Mouse (Mus musculus) brain, adult 2 months (tissue): ENCODE results near the gene Il17f.
A peak's percentile ranks its signal among the peaks of the same experiment; 100 is the strongest.
"Not testable (repeated sequence)": the region's sequence is repeated elsewhere in the genome, so short reads cannot be mapped to it uniquely, and the experiment has no call there.

Source experiments
- DNase-seq: peaks from one replicate; pipeline ENCODE4 v3.0.0; 2011; ENCODE audit warnings: low read depth, low spot score

Il17f gene

DNA sequence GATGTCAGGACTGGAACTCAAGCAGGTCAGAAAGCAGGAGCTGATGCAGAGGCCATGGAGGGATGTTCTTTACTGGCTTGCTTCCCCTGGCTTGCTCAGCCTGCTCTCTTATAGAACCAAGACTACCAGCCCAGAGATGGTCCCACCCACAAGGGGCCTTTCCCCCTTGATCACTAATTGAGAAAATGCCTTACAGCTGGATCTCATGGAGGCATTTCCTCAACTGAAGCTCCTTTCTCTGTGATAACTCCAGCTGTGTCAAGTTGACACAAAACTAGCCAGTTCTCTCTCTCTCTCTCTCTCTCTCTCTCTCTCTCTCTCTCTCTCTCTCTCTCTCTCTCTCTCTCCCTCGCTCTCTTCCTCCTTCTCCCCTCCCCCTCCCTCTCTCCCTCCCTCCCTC, at the start of gene Il17f:
Gene Il17f (minus strand): TSS at position 101 of the 400 bp plus-strand sequence.
- not testable (repeated sequence) for DNase-seq

DNA sequence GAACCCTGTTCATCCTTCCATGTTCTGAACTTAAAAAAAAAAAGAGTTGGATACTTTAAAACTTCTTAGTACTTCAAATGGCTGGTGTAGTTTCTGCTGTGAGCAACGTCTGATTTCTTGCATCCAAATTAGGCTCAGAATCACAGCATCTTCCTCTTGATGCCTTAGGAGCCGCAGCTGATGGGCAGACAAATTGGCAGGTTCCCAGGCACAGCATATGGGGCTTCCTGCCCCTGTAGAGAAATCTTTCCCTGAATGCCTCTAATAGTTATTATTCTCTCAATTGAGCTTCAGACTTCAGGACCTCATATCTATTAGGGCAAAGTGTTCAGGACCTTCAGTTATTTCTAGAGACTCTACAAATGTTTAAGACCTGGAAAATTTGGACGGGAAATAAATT, 49.5 kb upstream of the Il17f start:
- DNase-seq = peak; percentile 89

DNA sequence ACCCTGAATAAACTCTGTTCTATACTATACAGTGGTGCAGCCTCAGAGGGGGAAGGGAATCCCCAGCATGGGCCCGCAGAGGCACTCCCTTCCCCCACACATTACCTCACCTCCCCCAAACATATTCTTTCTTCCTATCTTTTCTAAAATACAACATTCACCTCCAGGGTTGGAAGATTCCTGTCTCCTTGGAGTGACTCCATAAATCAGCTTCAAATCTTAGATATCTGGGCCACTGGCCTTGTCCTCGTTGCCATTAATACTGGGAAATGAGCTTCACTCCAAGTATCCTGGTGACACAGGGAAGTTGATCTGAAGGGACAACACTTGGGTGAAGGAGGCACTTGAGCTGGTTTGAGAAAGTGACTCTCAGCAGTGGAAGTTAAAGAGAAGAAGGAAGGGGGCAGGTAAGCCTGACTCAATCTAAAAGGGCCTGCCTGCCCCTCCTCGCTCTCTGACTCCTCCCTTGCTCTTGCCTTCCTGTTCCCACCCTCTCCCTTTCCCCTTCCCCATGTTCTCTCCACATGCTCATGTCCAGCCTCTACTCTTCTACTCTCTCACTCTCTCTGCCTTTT, 46.2 kb upstream of the Il17f start:
- no peak for DNase-seq

- DNase-seq = no peak
These were observed 42.7 kb upstream of the Il17f start for GRCm38 (mm10) chr1:20833141-20833511.

DNA sequence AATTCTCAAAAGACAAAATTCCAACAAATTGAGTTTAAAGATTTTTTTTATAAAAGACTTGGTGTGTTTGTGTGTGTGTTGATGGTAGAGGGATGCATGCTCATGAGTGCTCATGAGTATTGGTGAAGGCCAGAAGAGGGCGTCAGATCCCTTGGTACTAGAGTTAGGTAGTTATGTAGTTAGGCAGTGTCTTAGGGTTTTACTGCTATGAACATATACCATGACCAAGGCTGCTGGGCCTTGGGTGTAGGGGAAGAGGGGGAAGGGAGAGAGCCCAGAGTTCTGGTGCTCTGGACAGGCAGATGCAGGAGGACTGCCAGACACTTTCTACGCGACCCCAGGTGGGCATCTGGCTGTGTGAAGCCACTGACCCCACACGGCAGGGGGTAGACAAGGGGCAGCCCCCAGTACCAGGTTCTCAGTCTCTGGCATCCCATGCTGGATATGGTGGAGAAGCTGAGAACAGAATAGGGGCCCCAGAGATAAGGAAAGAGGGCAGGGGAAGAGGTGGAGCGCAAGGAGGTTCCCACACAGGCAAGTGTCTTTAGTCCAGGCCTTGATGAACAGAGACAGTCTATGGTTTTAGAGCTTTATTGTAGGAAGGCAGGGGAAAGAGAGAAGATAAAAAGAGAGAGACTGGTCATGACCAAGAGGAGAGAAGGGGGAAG, 42.2 kb upstream of the Il17f start:
- DNase-seq = peak; percentile 61

DNA sequence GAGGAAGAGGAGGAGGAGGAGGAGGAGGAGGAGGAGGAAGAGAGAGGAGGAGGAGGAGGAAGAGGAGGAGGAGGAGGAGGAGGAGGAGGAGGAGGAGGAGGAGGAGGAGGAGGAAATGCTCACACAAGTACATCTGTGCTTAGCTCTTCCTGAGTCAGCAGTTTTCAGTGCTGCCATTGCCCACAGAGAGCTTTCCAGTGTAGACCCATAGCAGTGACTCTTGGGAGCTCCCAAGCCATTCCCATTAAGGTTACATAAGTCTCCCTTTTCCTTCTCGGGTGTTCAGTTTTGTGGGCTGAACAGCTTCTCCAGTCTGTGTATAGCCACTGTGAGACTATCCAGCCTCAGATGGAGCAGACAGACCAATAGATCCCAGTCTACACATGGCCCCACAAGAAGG, 40.1 kb upstream of the Il17f start:
- no peak for DNase-seq

GRCm38 (mm10) chr1:20828061-20828460, 37.6 kb upstream of the Il17f start:
- DNase-seq = no peak

DNA sequence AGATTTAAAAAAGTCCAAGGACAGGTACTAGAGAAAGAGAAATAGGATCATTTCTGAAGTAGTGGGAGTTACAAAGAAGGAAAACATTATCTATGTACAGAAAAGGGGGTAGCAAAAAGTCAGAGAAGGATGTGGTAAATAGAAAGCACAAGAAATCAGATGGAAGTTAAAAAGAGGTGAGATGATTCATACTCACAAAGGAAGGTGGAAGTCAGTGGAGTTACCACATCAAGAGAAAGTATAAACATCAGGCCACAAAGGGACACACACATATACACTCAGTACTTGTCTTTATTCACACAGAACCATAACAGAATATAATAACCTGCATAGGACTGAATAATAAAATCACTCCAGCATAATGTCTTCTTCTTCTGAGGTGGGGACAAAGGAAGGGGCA, 34.6 kb upstream of the Il17f start:
- DNase-seq = no peak

DNA sequence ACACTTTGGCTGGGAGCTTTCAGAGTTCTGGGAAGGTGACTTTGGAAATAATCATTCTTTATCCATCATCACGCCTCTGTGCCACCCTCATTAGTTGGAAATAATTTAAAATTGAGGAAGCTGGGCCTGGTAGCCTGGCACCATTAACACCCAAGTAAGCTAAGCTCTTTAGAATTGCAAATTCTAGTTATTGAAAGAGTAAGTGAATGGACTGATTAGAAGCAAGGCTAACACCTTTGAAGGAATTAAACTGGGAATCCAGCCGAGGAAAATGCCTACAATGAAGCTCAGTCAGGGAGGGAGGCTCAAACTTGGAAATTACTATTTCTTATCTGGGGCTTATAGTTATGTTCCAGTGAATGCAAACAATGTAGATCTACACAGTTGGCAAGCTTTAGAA, 33.5 kb upstream of the Il17f start:
- no peak for DNase-seq

- no peak for DNase-seq
These were observed 33.1 kb upstream of the Il17f start for GRCm38 (mm10) chr1:20823471-20823870.

DNA sequence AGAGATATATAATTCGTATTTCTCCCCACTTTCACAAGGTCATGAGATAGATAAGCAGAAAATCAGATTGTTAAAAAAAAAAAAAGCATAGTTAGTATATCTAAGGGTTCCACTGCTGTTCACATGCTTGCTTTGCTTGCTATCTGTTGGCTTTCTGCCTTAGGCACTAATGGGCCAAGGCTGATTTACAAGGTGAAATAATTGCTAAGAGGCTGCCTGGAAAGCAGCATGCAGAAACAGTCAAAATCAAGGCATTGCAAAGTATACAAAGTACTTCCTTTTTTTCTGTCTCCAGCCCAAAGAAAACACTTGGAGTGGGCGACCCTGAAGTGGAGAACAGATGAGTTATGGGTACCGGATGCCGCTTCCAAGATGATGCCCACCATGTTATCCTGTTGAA, 30.5 kb upstream of the Il17f start:
- DNase-seq = no peak

- DNase-seq = peak; percentile 99
These were observed 29.6 kb upstream of the Il17f start, which contains the start of gene Mcm3 for GRCm38 (mm10) chr1:20819771-20820605. Gene Mcm3, minus strand, starts transcription at chr1:20820312.

DNA sequence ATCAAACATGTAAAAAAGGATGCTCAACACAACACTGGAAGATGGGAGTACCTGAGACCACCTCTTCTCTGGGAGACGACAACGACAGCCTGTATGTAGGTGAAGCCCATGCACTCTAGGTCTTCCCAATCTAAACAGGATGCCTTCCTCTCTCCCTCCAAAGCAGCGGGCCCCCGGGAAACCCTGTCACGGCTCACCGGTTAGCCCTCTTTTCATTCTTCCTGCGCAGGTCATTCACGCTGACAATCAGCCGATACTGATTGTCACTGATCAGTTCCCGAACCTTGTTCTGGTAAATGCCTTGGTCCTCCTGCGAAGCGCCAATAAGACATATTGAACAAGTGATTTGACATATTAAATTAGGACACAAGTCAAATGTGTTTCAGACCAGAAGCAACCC, 27.2 kb upstream of the Il17f start:
- no peak for DNase-seq

- DNase-seq = no peak
These were observed 26.8 kb upstream of the Il17f start for GRCm38 (mm10) chr1:20817172-20817571.

GRCm38 (mm10) chr1:20814521-20814920, 24.1 kb upstream of the Il17f start:
- no peak for DNase-seq

DNA sequence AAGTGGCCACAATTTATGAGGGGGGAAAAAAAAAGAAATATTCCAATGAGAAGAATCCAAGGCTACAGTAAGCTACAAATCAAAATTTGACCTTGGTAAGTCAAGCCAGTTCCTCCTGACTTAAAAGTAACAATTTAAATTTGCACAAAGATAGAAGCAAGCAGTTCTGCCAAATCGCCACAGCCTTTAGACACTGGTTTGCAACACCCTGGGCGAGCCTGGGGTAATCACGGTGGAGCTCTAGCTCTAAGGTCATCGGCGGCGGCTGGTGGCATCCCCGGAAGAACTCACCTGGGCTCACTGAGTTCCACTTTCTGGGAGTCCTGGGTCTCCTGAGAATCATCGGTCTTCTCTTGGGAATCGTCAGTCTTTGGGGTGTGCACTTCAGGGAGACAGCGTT, 14.1 kb upstream of the Il17f start:
- no peak for DNase-seq

DNA sequence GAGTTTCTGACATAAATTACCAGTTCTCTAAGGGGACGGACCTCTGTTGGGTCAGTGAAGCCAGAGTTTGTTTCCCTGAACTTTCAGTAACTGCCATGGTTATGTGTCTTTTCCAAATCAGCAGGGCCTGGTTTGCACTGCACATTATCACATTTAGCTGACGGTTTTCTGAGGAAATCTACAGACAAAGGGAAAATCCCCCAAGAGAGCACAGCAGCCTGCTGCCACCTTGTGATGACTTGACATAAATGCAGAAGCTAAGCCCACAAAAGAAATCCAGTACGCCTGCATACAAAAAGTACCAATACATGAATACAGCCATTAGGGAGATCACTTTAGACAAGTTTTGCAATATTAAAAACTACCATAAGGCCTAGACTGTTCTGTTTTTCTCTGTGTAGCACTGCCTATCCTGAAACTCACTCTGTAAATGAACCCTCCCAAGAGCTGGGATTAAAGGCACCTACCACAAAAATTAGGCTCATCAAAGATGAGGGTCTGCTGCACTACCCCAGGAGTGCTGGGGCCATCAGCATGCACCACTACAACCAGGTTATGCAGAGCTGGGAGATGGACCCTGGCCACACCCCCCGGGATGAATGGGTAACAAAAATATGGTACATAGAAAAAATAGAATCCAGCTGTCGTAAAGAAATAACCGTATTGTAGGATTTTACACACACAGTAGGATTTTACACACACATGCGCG, 11.4 kb upstream of the Il17f start:
- peak; percentile 79 for DNase-seq

DNA sequence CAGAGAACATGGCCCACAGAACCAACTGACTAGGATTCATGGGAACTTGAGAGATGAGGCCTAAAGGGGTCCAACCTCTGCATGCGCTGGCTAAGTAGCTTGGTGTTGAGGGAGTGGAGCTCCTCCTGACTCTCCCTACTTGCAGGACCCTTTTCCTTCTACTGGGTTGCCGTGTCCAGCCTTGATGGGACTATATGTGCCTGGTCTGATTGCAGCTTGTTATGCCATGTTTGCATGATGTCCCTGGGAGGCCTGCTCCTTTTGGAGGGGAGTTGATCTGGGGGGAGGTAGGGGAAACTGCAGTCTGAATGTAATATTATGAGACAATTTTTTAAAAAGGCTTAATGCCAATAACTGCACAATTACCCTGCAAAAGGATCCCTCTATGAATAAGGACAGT, 10.9 kb upstream of the Il17f start:
- no peak for DNase-seq

GRCm38 (mm10) chr1:20795178-20795577, 4.8 kb upstream of the Il17f start:
- no peak for DNase-seq

GRCm38 (mm10) chr1:20794760-20795159, 4.3 kb upstream of the Il17f start:
- DNase-seq = no peak

DNA sequence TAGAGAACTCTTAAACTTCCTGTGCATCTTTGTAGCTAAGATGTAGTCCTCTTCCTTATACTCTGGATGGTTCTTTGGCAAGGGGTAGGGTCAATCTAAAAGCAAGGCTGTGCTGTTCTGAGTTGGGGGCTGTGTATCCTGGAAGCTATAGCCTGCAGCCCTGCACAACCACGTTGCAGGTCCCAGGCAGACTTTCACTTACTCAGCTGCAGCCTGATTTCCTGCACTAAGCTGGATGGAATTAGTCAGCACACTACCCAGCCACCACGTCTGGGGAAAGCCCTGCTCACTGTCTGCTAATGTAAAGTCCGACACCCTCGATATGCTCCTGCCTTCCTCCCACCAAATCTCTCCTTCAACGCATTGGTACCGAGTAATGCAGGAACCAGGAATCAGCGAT, 997 bp upstream of the Il17f start:
- no peak for DNase-seq

GRCm38 (mm10) chr1:20788419-20788818, 2.0 kb downstream of the Il17f start:
- peak; percentile 29 for DNase-seq
